Mouse (Mus musculus): ENCODE measurements around the gene Cep68. TPM values are rescaled to one million over a fixed set of nuclear protein-coding genes. Genes with fewer than 3 reads are reported as not detected.

Cep68 gene
- 15.5 TPM in 2 replicates for polyA plus RNA-seq (2012; rRNA removed)

GRCm38 (mm10) chr11:20249296-20250110, at the start of gene Cep68:
Gene Cep68 (minus strand): TSS chr11:20249429.
- peak; percentile 56 for DNase-seq (ENCODE audit: low read depth)

GRCm38 (mm10) chr11:20284463-20284862, 35.2 kb upstream of the Cep68 start:
- no peak for DNase-seq (ENCODE audit: low read depth)

GRCm38 (mm10) chr11:20282601-20283219, 33.5 kb upstream of the Cep68 start:
- no peak for DNase-seq (ENCODE audit: low read depth)

- no peak for DNase-seq (ENCODE audit: low read depth)
Measured at GRCm38 (mm10) chr11:20280982-20281381, 31.8 kb upstream of the Cep68 start.

GRCm38 (mm10) chr11:20278702-20279101, 29.5 kb upstream of the Cep68 start:
- DNase-seq (ENCODE audit: low read depth), result no peak

GRCm38 (mm10) chr11:20277106-20277505, 27.9 kb upstream of the Cep68 start:
- no peak for DNase-seq (ENCODE audit: low read depth)

GRCm38 (mm10) chr11:20275974-20276373, 26.7 kb upstream of the Cep68 start:
- DNase-seq (ENCODE audit: low read depth), result no peak

GRCm38 (mm10) chr11:20269885-20270284, 20.7 kb upstream of the Cep68 start:
- DNase-seq (ENCODE audit: low read depth), result no peak

- no peak for DNase-seq (ENCODE audit: low read depth)
Measured at GRCm38 (mm10) chr11:20262628-20263380, 13.6 kb upstream of the Cep68 start.

GRCm38 (mm10) chr11:20254791-20255190, 5.6 kb upstream of the Cep68 start:
- DNase-seq (ENCODE audit: low read depth), result no peak

- peak; percentile 46 for DNase-seq (ENCODE audit: low read depth)
Measured at GRCm38 (mm10) chr11:20253088-20253487, 3.9 kb upstream of the Cep68 start.

GRCm38 (mm10) chr11:20250476-20251178, 1.4 kb upstream of the Cep68 start:
- DNase-seq (ENCODE audit: low read depth), result no peak

GRCm38 (mm10) chr11:20248840-20249239, 389 bp downstream of the Cep68 start:
- DNase-seq (ENCODE audit: low read depth), result no peak

- no peak for DNase-seq (ENCODE audit: low read depth)
Measured at GRCm38 (mm10) chr11:20248277-20248676, 952 bp downstream of the Cep68 start.

GRCm38 (mm10) chr11:20247146-20247855, 1.9 kb downstream of the Cep68 start:
- DNase-seq (ENCODE audit: low read depth), result no peak

GRCm38 (mm10) chr11:20246616-20247015, 2.6 kb downstream of the Cep68 start:
- DNase-seq (ENCODE audit: low read depth), result no peak

GRCm38 (mm10) chr11:20245316-20245715, 3.9 kb downstream of the Cep68 start:
- DNase-seq (ENCODE audit: low read depth), result no peak

- DNase-seq (ENCODE audit: low read depth), result no peak
Measured at GRCm38 (mm10) chr11:20244336-20245290, 4.6 kb downstream of the Cep68 start.

- no peak for DNase-seq (ENCODE audit: low read depth)
Measured at GRCm38 (mm10) chr11:20243214-20243913, 5.9 kb downstream of the Cep68 start.

Measured in gonadal fat pad, adult 2 months (tissue).